Mouse (Mus musculus): ENCODE measurements around the gene Postn.

DNA sequence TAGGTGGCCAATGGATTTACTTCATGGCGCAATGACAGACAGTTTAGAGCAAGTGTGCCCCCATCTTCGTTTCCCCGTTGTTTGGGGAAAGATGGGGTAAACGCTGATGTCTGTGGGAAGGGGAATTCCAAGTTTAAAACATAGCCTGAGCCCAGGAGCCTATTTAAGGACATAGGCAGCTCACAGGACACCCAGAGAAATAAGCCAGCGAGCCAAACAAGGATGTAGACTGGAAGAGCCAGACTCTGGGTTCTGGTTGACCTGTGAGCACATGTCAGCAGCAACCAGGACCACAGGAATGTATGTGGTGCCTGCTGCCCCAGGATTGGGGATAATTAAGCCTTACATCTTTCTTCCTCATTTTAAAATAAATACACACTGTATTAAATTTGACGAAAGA, 73.7 kb downstream of the Postn start:
- TF ChIP-seq POLR2A (IDR thresholded peaks at IDR 0.05; ENCODE audit: insufficient read depth, low read depth, low read length), result no peak
- TF ChIP-seq CTCF (IDR thresholded peaks at IDR 0.05; ENCODE audit: insufficient read depth, low read depth, low read length), result no peak
